Mouse (Mus musculus): ENCODE data around the gene Kifc1. TPM values are rescaled to one million over a fixed set of nuclear protein-coding genes. Genes with fewer than 3 reads are reported as not detected.
"Not testable (repeated sequence)": the region's sequence is repeated elsewhere in the genome, so short reads cannot be mapped to it uniquely, and the experiment has no call there.

Kifc1 gene
- total and polyA plus RNA-seq, 2 experiments: 0.18 to 0.20 TPM

DNA sequence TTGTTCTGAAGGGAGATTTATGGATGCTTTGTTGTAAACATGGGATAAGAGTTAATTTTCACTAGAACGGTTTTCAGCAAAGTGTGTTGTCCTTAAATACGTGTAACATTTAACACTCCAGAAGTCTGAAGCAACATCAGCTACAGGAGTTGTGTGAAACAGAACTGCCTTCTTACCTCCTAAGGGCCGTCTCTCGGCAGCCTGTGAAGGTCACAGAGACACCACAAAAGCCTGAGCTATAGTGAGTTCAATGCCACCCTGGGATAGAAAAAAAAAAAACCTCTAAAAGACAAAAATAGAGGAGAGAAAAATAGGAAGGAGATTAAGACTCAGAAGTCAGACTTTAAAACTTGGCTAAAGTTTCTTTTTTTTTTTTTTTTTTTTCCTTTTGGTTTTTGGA is 11.6 kb upstream of the Kifc1 start:
- no peak overlapping the region for H3K9ac ChIP-seq (ENCODE audit: low read depth, low read length)
- no peak for DNase-seq (ENCODE audit: extremely low read depth, low read depth, low spot score)
- H3K27me3 ChIP-seq (ENCODE audit: control insufficient read depth, insufficient read depth, low read length): no peaks in the 10 kb centered on the region
- H3K27ac ChIP-seq (replicated peaks; ENCODE audit: insufficient read depth, low read depth, low read length): no peak overlapping the region
- WGBS: 67% methylated on average over 4 of the region's 4 CpGs
- no peaks in the 10 kb centered on the region for H3K79me2 ChIP-seq (ENCODE audit: control insufficient read depth, insufficient read depth, low read length)
- H3K4me1 ChIP-seq (ENCODE audit: control insufficient read depth, insufficient read depth, low read length): no peaks in the 10 kb centered on the region; the same call in 1 of the 2 replicates
- H3K4me3 ChIP-seq (ENCODE audit: insufficient read depth, low read depth, low read length): no peak overlapping the region
- no peak for TF ChIP-seq POLR2A (IDR thresholded peaks at IDR 0.05; ENCODE audit: extremely low read depth, insufficient read depth, low read length)
- no peaks in the 10 kb centered on the region for H3K36me3 ChIP-seq (ENCODE audit: control insufficient read depth, insufficient read depth, low read length)

DNA sequence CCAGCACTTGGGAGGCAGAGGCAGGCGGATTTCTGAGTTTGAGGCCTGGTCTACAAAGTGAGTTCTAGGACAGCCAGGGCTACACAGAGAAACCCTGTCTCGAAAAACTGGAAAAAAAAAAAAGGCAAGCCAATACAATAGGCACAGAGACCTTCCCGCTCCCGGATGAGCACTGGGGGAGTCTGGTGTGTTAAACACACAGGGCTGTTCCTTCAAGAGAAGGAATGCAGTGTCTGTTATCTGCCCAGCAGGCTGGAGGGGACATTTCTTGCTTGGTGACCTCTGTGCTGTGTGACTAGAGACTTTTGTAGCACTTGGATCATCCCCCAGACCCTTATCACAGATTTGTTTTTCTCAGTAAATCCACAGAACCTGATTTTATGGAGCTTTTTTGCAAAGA is 11.2 kb upstream of the Kifc1 start:
- Histone ChIP-seq H3K27me3 (ENCODE audit: control insufficient read depth, insufficient read depth, low read length) (no peaks in the 10 kb centered on the region), H3K79me2 (ENCODE audit: control insufficient read depth, insufficient read depth, low read length) (no peaks in the 10 kb centered on the region), H3K36me3 (ENCODE audit: control insufficient read depth, insufficient read depth, low read length) (no peaks in the 10 kb centered on the region), H3K9ac (ENCODE audit: low read depth, low read length) (no peak overlapping the region), H3K4me3 (ENCODE audit: insufficient read depth, low read depth, low read length) (no peak overlapping the region), H3K27ac (replicated peaks; ENCODE audit: insufficient read depth, low read depth, low read length) (no peak overlapping the region), H3K4me1 (ENCODE audit: control insufficient read depth, insufficient read depth, low read length) (no peaks in the 10 kb centered on the region; the same call in 1 of the 2 replicates)
- 77% methylated on average over 4 of the region's 4 CpGs for WGBS
- DNase-seq (ENCODE audit: extremely low read depth, low read depth, low spot score): no peak
- TF ChIP-seq CTCF (IDR thresholded peaks at IDR 0.05; ENCODE audit: low read depth, low read length): no peak
- TF ChIP-seq POLR2A (IDR thresholded peaks at IDR 0.05; ENCODE audit: extremely low read depth, insufficient read depth, low read length): no peak

DNA sequence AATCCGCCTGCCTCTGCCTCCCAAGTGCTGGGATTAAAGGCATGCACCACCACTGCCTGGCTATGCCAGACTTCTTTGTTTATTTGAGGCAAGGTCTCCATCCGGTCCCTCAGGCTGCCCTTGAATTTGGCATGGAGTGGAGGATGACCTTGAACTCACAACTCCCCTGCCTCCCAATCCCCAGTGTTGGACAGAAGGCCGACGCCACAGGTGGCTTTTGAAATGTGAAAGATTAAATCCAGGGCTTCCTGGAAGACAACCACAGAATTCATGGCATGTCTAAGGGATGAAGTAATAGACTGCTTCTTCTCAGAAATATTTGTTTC is 10.5 kb upstream of the Kifc1 start:
- DNase-seq (ENCODE audit: extremely low read depth, low read depth, low spot score): no peak
- Histone ChIP-seq H3K9ac (ENCODE audit: low read depth, low read length) (no peak overlapping the region), H3K4me1 (ENCODE audit: control insufficient read depth, insufficient read depth, low read length) (no peaks in the 10 kb centered on the region; the same call in 1 of the 2 replicates), H3K27ac (replicated peaks; ENCODE audit: insufficient read depth, low read depth, low read length) (no peak overlapping the region), H3K4me3 (ENCODE audit: insufficient read depth, low read depth, low read length) (no peak overlapping the region), H3K27me3 (ENCODE audit: control insufficient read depth, insufficient read depth, low read length) (no peaks in the 10 kb centered on the region), H3K36me3 (ENCODE audit: control insufficient read depth, insufficient read depth, low read length) (no peaks in the 10 kb centered on the region), H3K79me2 (ENCODE audit: control insufficient read depth, insufficient read depth, low read length) (no peaks in the 10 kb centered on the region)
- TF ChIP-seq CTCF (IDR thresholded peaks at IDR 0.05; ENCODE audit: low read depth, low read length) (no peak), POLR2A (IDR thresholded peaks at IDR 0.05; ENCODE audit: extremely low read depth, insufficient read depth, low read length) (no peak)
- WGBS: 80% methylated on average over 4 of the region's 4 CpGs

DNA sequence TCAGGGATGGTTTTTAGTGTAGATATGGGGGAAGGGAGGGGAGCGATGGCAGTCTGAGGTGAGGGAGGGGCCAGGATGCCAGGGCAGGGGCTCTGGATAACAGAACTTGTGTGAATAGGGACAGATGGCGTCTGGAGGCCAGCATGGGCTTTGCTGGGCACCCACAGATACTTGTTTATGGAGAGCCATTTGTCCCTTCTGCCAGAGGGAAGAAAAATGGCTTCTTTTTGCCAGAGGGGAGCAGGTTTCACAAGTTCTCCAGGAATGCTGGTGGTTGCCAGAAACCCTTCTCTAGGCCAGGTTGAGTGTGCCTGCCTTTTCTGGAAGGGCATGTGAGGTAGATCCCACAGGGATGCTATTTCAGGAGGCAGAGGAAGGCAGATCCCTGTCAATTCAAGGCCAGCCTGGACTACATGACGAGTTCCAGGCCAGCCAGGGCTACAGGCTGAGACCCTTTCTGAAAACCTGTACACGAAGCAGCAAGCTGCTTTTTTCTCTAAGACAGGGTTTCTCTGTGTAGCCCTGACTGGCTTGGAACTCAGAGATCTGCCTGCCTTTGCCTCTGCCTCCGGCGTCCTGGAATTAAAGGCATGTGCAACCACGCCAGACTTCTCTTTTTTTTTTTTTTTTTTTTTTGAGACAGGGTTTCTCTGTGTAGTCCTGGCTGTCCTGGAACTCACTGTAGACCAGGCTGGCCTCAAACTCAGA is 10.0 kb upstream of the Kifc1 start:
- H3K27ac ChIP-seq (replicated peaks; ENCODE audit: insufficient read depth, low read depth, low read length): no peak overlapping the region
- WGBS: 87% methylated on average over 7 of the region's 7 CpGs
- no peaks in the 10 kb centered on the region for H3K27me3 ChIP-seq (ENCODE audit: control insufficient read depth, insufficient read depth, low read length)
- H3K79me2 ChIP-seq (ENCODE audit: control insufficient read depth, insufficient read depth, low read length): no peaks in the 10 kb centered on the region
- H3K4me1 ChIP-seq (ENCODE audit: control insufficient read depth, insufficient read depth, low read length): no peaks in the 10 kb centered on the region; the same call in 1 of the 2 replicates
- no peak for DNase-seq (ENCODE audit: extremely low read depth, low read depth, low spot score)
- no peaks in the 10 kb centered on the region for H3K36me3 ChIP-seq (ENCODE audit: control insufficient read depth, insufficient read depth, low read length)
- H3K9ac ChIP-seq (ENCODE audit: low read depth, low read length): no peak overlapping the region
- no peak overlapping the region for H3K4me3 ChIP-seq (ENCODE audit: insufficient read depth, low read depth, low read length)
- TF ChIP-seq POLR2A (IDR thresholded peaks at IDR 0.05; ENCODE audit: extremely low read depth, insufficient read depth, low read length): no peak
- no peak for TF ChIP-seq CTCF (IDR thresholded peaks at IDR 0.05; ENCODE audit: low read depth, low read length)

DNA sequence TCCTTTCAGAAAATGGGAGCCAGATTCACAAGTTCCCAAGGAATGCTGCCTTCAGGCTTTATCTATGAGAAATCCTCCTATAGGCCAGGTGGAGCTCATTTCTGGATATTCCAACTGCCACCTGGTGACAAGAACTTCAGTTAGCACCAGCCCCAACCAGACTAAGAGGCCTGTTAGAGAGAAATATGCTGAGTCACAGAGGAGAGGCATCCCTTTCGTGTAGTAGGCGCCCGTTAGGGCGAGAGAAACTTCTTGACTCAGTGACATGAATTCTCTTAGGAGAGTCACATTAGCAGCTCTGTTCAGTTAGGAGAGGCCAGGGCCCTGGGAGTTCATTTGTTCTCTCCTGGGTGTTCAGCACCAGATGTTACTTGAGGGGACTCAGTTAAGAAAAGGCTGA is 9.2 kb upstream of the Kifc1 start:
- DNase-seq (ENCODE audit: extremely low read depth, low read depth, low spot score): no peak
- Histone ChIP-seq H3K36me3 (ENCODE audit: control insufficient read depth, insufficient read depth, low read length) (no peaks in the 10 kb centered on the region), H3K9ac (ENCODE audit: low read depth, low read length) (no peak overlapping the region), H3K27ac (replicated peaks; ENCODE audit: insufficient read depth, low read depth, low read length) (no peak overlapping the region), H3K4me1 (ENCODE audit: control insufficient read depth, insufficient read depth, low read length) (no peaks in the 10 kb centered on the region; the same call in 1 of the 2 replicates), H3K79me2 (ENCODE audit: control insufficient read depth, insufficient read depth, low read length) (no peaks in the 10 kb centered on the region), H3K4me3 (ENCODE audit: insufficient read depth, low read depth, low read length) (no peak overlapping the region), H3K27me3 (ENCODE audit: control insufficient read depth, insufficient read depth, low read length) (no peaks in the 10 kb centered on the region)
- 92% methylated on average over 4 of the region's 4 CpGs for WGBS
- TF ChIP-seq CTCF (IDR thresholded peaks at IDR 0.05; ENCODE audit: low read depth, low read length) (no peak), POLR2A (IDR thresholded peaks at IDR 0.05; ENCODE audit: extremely low read depth, insufficient read depth, low read length) (no peak)

DNA sequence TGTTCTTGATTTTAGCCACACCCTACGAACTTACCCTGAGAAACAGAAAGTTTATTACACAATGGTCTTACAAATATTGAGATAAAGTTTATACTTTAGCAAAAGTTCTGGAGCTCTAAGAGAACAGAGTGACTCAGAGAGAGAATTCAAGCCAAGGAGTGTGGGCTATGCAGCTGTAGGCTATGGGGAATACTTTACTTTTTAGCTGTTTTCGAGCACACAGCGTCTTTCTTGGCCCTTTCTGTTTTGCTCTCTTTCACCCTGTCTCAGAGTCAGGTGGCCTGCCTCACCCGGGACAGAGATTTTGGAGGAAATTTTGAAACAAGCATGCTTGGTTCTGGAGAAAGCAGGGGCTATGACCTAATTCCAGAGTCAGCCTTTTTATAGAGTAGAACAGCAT is 7.7 kb upstream of the Kifc1 start:
- H3K9ac ChIP-seq (ENCODE audit: low read depth, low read length); H3K4me1 ChIP-seq (ENCODE audit: control insufficient read depth, insufficient read depth, low read length): not testable (repeated sequence)
- WGBS: 87% methylated on average over 4 of the region's 4 CpGs

More for the DNA sequence above, 7.7 kb upstream of the Kifc1 start:
- H3K79me2 ChIP-seq (ENCODE audit: control insufficient read depth, insufficient read depth, low read length); H3K27ac ChIP-seq (replicated peaks; ENCODE audit: insufficient read depth, low read depth, low read length); H3K36me3 ChIP-seq (ENCODE audit: control insufficient read depth, insufficient read depth, low read length); H3K4me3 ChIP-seq (ENCODE audit: insufficient read depth, low read depth, low read length); H3K27me3 ChIP-seq (ENCODE audit: control insufficient read depth, insufficient read depth, low read length); DNase-seq (ENCODE audit: extremely low read depth, low read depth, low spot score): not testable (repeated sequence)
